11 mouse cellular contexts compared by ENCODE assay signal in the genomic region with DNA sequence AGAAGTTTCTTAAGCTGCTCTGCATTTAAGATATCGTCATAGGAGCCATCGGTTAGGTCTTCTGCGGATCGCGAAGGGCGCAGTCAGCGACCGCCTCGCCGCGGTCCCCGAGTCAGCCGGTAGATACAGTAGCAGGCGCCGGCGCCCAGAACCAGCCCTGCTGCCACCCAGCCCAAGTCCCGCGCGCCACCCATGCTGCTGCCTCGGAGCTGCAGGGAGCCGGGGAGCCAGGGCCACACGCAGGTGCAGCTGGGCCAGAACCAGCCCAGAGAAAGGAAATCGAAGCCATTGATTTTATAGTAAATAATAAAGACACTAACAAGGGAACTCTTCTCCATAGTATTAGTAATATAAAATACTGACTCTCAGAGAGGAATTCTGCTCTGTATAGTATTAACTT. TPM values are rescaled to one million over a fixed set of nuclear protein-coding genes. Genes with fewer than 3 reads are reported as not detected.
DNase-seq lines count a peak whose midpoint lies in the region; ATAC-seq lines count a peak whose summit lies in the region.
"Had no signal": no experiment of that assay in that cellular context is flagged by ENCODE, and none has a peak within 500 bp of the region (broad histone marks: within the 10 kb centered on the region; RNA-seq: fewer than 3 reads in every experiment).

No protein-coding gene starts in this region.

- no peak for ATAC-seq in erythroid progenitor cell, adult 5-6 weeks (replicated peaks; ENCODE audit: low FRiP score, poor library complexity, severe bottlenecking)
- ATAC-seq: CD4-positive, CD25-positive, alpha-beta regulatory T cell, adult 4 months; liver, embryonic 12.5 days had no signal

- DNase-seq in cerebellum, adult 11-12 months = peak; percentile 8
- no peak for DNase-seq in cerebellum, postnatal 4 days (ENCODE audit: low spot score in 2 of 2)
- peak; percentile 15 to 34 for DNase-seq in kidney, postnatal 36 days
- no peak for DNase-seq in kidney, adult 11 months
- DNase-seq in 416B (ENCODE audit: low read depth) (peak; percentile 22), adipocyte (ENCODE audit: low spot score) (no peak)
- peak; percentile 15 for DNase-seq in lung, postnatal 36 days
- DNase-seq: embryo, embryonic 11 days had no signal

RNA-seq across cellular contexts. Expression of a gene that starts 23.5 kb away (rescaled TPM):
- total RNA-seq in erythroid progenitor cell, adult 5-6 weeks (2015; ENCODE audit: low replicate concordance) = not detected in 2 replicates
- total RNA-seq in erythroid progenitor cell, adult 5-6 weeks (2017; ENCODE audit: low replicate concordance) = not detected in 2 replicates

Comparison
In these comparisons a context has a peak if more than half of its experiments do, and no peak if none do; other contexts are left out.
1. DNase-seq: peak in cerebellum, adult 11-12 months (single experiment), kidney, postnatal 36 days (2 of 2), 416B (single experiment) and lung, postnatal 36 days (single experiment); none in cerebellum, postnatal 4 days (0 of 2), kidney, adult 11 months (single experiment) and adipocyte (single experiment).